In genomic region chr2:108622367-108623162, GRCm38 (mm10) we compare ENCODE assay signal across 12 mouse cellular contexts.
DNase-seq lines count a peak whose midpoint lies in the region; ATAC-seq and TF ChIP-seq lines count a peak whose summit lies in the region.
"Had no signal": no experiment of that assay in that cellular context is flagged by ENCODE, and none has a peak within 500 bp of the region (broad histone marks: within the 10 kb centered on the region; RNA-seq: fewer than 3 reads in every experiment).

No protein-coding gene starts in this region.

- no peak overlapping the region for H3K4me2 ChIP-seq in kidney, embryonic 15.5 days
- no peak overlapping the region; the same call in 1 of the 2 replicates for H3K4me2 ChIP-seq in lung, postnatal 0 days (replicated peaks; ENCODE audit: low read depth, low read length)
- H3K4me2 ChIP-seq in forebrain, postnatal 0 days (ENCODE audit: low read depth): no peak overlapping the region
- H3K4me2 ChIP-seq in hindbrain, embryonic 16.5 days (ENCODE audit: low read length): no peak overlapping the region
- H3K4me2 ChIP-seq: embryonic facial prominence, embryonic 13.5 days had no signal

- H3K9ac ChIP-seq in kidney, embryonic 15.5 days: no peak overlapping the region
- H3K9ac ChIP-seq in lung, postnatal 0 days (replicated peaks; ENCODE audit: low read depth): no peak overlapping the region
- no peak overlapping the region for H3K9ac ChIP-seq in forebrain, postnatal 0 days
- no peak overlapping the region for H3K9ac ChIP-seq in hindbrain, embryonic 16.5 days (ENCODE audit: low read depth, low read length)
- H3K9ac ChIP-seq: embryonic facial prominence, embryonic 13.5 days had no signal

- no peaks in the 10 kb centered on the region for H3K9me3 ChIP-seq in kidney, embryonic 15.5 days (replicated peaks)
- no peaks in the 10 kb centered on the region for H3K9me3 ChIP-seq in lung, postnatal 0 days (ENCODE audit: low read length)
- H3K9me3 ChIP-seq in forebrain, postnatal 0 days (ENCODE audit: low read length): no peaks in the 10 kb centered on the region
- no peaks in the 10 kb centered on the region for H3K9me3 ChIP-seq in hindbrain, embryonic 16.5 days (ENCODE audit: control insufficient read depth, low read length)
- H3K9me3 ChIP-seq: embryonic facial prominence, embryonic 13.5 days; G1E had no signal

- TF ChIP-seq CTCF in lung, postnatal 0 days (IDR thresholded peaks at IDR 0.05): no peak
- no peak for TF ChIP-seq CTCF in forebrain, postnatal 0 days (IDR thresholded peaks at IDR 0.05; ENCODE audit: low read depth)

- H3K36me3 ChIP-seq in kidney, embryonic 15.5 days: no peaks in the 10 kb centered on the region
- H3K36me3 ChIP-seq in lung, postnatal 0 days (ENCODE audit: insufficient read depth, low read length): no peaks in the 10 kb centered on the region
- no peaks in the 10 kb centered on the region for H3K36me3 ChIP-seq in forebrain, postnatal 0 days (ENCODE audit: insufficient read depth)
- no peaks in the 10 kb centered on the region for H3K36me3 ChIP-seq in hindbrain, embryonic 16.5 days (ENCODE audit: control insufficient read depth, insufficient read depth, low read length)
- H3K36me3 ChIP-seq: embryonic facial prominence, embryonic 13.5 days; G1E had no signal

- H3K4me3 ChIP-seq in kidney, embryonic 15.5 days (replicated peaks): no peak overlapping the region
- no peak overlapping the region for H3K4me3 ChIP-seq in lung, postnatal 0 days (ENCODE audit: low read depth, low read length)
- H3K4me3 ChIP-seq in forebrain, postnatal 0 days (ENCODE audit: low read depth, low read length): no peak overlapping the region
- H3K4me3 ChIP-seq in hindbrain, embryonic 16.5 days (ENCODE audit: low read length): no peak overlapping the region
- H3K4me3 ChIP-seq: embryonic facial prominence, embryonic 13.5 days had no signal

- H3K4me1 ChIP-seq in kidney, embryonic 15.5 days: no peaks in the 10 kb centered on the region
- H3K4me1 ChIP-seq in lung, postnatal 0 days (ENCODE audit: insufficient read depth, low read depth, low read length): peaks cover 2% of the 10 kb centered on the region; the same call in 1 of the 2 replicates
- H3K4me1 ChIP-seq in forebrain, postnatal 0 days (ENCODE audit: insufficient read depth): no peaks in the 10 kb centered on the region
- no peaks in the 10 kb centered on the region for H3K4me1 ChIP-seq in hindbrain, embryonic 16.5 days (ENCODE audit: control insufficient read depth, insufficient read depth, low read depth, low read length)
- H3K4me1 ChIP-seq: embryonic facial prominence, embryonic 13.5 days had no signal

- no peaks in the 10 kb centered on the region for H3K27me3 ChIP-seq in kidney, embryonic 15.5 days
- H3K27me3 ChIP-seq in lung, postnatal 0 days (replicated peaks; ENCODE audit: insufficient read depth, low read length): no peaks in the 10 kb centered on the region
- H3K27me3 ChIP-seq in forebrain, postnatal 0 days (ENCODE audit: insufficient read depth, low read length): no peaks in the 10 kb centered on the region
- H3K27me3 ChIP-seq in hindbrain, embryonic 16.5 days (replicated peaks; ENCODE audit: control insufficient read depth, insufficient read depth, low read length): no peaks in the 10 kb centered on the region
- H3K27me3 ChIP-seq: embryonic facial prominence, embryonic 13.5 days had no signal

- peak; percentile 92 for TF ChIP-seq EP300 in lung, postnatal 0 days (IDR thresholded peaks at IDR 0.05)

- DNase-seq in kidney, adult 8-10 months: no peak
- DNase-seq in 3T3-L1 (ENCODE audit: low read depth, low spot score) (peak; percentile 93), NIH3T3 (ENCODE audit: low read depth) (peak; percentile 48)
- DNase-seq in lung, postnatal 0 days (ENCODE audit: low spot score): peak; percentile 71
- DNase-seq in forebrain, postnatal 0 days: no peak
- no peak for DNase-seq in cerebellum, adult 8-10 months
- DNase-seq: adrenal gland, adult 2 months; cerebellum, adult 11-12 months had no signal

- 67% methylated on average over 4 of the region's 4 CpGs for WGBS in kidney, embryonic 15.5 days
- WGBS in lung, postnatal 0 days: 16% methylated on average over 4 of the region's 4 CpGs
- WGBS in forebrain, postnatal 0 days: 74% methylated on average over 4 of the region's 4 CpGs
- WGBS in hindbrain, embryonic 16.5 days: 82% methylated on average over 4 of the region's 4 CpGs

- no peak overlapping the region for H3K27ac ChIP-seq in kidney, embryonic 15.5 days
- 0 out of 2 replicates have a peak overlapping the region, but pooled peaks have one; percentile 12 for H3K27ac ChIP-seq in lung, postnatal 0 days (ENCODE audit: low read length)
- no peak overlapping the region for H3K27ac ChIP-seq in forebrain, postnatal 0 days (ENCODE audit: low read depth, low read length)
- no peak overlapping the region for H3K27ac ChIP-seq in hindbrain, embryonic 16.5 days (ENCODE audit: low read depth, low read length)
- H3K27ac ChIP-seq: embryonic facial prominence, embryonic 13.5 days had no signal

- peak; percentile 74 for ATAC-seq in kidney, embryonic 15.5 days (replicated peaks; ENCODE audit: low FRiP score)
- ATAC-seq in lung, postnatal 0 days: peak; percentile 94
- no peak for ATAC-seq in forebrain, postnatal 0 days
- no peak for ATAC-seq in hindbrain, embryonic 16.5 days

Comparison
In these comparisons a context has a peak if more than half of its experiments do, and no peak if none do; other contexts are left out.
1. ATAC-seq: peak in kidney, embryonic 15.5 days (single experiment) and lung, postnatal 0 days (single experiment); none in forebrain, postnatal 0 days (single experiment) and hindbrain, embryonic 16.5 days (single experiment).
2. DNase-seq: peak in 3T3-L1 (single experiment), NIH3T3 (single experiment) and lung, postnatal 0 days (single experiment); none in kidney, adult 8-10 months (0 of 2), forebrain, postnatal 0 days (single experiment) and cerebellum, adult 8-10 months (single experiment).